Mouse (Mus musculus): Measurements from ENCODE around the gene Stk16.

Stk16 gene

GRCm38 (mm10) chr1:75210136-75211087 lies at the start of gene Stk16, which contains the start of gene Glb1l:
Gene Stk16 (plus strand): TSS chr1:75210838.
Gene Glb1l (minus strand): TSS chr1:75210813.
- peak; percentile 85 for DNase-seq (ENCODE audit: low spot score)

- DNase-seq (ENCODE audit: low spot score) = no peak
These were observed 42.6 kb upstream of the Stk16 start for GRCm38 (mm10) chr1:75168093-75168471.

DNA sequence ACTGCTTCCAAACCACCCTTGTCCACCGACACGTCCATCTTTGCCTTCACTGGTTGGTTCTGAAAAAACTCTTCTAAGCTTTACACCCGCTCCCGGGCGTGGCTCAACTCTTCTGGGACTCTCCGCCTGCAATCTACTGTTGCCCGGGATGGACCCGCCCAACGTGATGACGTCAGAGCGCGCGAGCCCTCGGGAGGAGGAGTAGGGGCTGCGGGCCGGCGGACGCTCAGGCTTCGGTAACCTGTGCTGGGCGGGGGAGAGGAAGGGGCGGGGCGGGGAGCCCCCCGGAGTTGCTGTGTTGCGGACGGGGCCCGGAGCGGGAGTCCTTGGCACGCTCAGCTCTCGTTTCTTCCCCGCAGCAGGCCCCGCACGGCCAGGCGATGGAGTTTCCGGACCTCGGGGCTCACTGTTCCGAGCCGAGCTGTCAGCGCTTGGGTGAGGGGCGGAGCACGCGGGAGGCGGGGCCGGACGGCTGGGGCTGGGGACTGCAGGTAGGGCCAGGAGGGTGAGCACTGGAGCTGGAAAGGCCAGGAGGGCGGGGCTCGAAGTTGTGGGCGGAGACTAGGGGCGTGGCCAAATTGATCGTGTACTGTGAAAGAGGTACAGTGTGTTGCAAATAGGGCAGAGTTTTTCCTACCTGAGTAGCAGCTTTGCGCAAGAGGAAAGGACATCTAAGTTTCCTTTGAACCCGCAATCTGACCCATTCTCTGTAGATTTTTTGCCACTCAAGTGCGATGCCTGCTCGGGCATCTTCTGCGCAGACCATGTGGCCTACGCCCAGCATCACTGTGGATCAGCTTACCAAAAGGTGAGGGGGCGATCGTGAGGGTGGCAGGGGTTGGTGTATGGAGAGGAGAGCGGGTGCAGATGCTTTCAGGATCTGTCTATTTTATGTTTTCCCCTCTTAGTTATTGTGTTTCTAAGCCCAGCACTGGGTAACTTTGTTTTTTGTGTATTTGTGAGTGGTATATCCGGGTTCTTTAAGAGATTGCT lies 41.9 kb upstream of the Stk16 start, which contains the start of gene Zfand2b:
Zfand2b (plus strand) TSS at position 175 of the 993 bp plus-strand sequence.
- peak; percentile 82 for DNase-seq (ENCODE audit: low spot score)

DNA sequence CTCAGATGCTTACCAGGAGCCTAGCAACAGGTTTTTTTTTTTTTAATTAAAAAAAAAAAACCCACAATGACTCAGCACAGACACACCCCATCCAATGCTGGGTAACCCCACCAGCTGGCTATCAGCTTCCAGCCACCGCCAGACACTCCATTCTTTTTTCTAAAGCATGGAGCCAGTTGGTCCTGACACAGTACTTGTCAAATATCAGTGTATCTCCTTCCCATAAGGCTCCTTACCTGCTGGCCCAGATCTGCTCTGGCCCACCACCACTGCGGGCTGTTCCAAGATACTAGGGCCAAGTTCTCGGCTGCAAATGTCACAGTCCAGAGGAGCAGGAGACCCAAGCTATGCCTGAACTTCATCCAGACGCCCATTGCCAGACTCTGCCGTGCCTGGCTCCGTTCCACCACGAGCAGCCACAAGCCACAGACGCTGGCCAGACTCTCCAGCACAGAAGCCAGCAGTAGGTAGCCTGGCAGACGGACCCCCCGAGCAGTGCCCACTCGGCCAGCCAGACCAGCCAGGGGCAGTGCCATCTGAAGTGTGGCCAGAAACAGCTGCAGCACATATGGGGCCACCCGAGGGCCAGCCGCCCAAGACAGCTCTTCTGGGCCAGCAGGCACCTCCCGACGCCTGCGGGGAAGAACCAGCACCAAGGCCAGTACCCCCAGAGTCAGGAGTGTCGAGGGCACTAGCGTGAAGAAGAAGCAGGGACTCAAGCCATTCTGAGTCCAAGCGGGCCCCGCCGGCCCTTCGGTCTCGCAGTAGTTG lies 31.1 kb upstream of the Stk16 start:
- no peak for DNase-seq (ENCODE audit: low spot score)

DNA sequence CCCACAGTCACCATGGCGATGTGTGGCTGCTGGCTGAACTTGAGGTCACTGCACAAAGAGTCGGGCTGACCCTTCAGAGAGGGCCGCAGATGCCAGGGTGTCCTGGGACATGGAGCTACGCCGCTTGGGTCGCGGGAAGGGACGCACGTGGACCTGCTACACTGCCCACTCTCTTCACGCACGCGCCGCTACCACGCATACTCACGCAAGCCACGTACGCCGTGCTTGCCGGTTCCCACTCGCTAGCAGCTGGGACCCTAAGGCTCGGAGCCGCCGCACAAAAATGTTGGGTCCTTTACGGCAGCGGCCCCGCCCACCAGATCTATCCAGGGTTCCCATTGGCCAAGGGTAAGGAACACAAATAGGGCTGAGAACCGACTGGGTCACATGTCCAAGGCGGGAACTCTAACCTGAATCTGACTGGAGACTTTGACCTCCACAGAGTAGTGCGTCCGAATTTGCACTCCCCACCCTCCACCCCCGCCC lies 30.5 kb upstream of the Stk16 start, which contains the start of gene Abcb6:
Abcb6 (minus strand) TSS at position 288 of the 486 bp plus-strand sequence.
- peak; percentile 73 for DNase-seq (ENCODE audit: low spot score)

GRCm38 (mm10) chr1:75180741-75181140 lies 29.9 kb upstream of the Stk16 start:
- no peak for DNase-seq (ENCODE audit: low spot score)

DNA sequence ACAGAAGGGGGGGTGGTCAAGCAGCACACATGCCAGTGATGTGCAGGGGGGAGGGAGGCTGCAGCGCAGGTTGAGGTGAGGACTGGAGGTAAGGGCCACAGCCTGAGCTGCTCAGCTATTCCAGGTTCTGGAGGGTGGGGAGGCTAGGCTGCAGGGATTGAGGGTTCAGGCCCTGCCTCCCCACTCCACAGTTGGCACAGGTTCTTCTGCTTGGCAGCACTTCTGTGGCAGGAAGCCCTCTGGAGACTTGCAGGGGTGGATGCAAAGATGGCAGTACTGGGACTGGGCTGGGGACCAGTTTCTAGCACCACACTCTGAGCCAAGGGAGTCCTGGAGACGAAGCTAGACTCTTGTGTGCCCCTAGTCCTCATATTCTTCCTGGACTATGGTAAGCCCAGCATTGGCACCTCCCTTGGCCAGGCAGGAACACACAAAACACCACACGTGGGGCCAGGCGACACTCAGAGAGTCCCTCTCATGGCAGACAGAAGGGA lies 29.2 kb upstream of the Stk16 start:
- DNase-seq (ENCODE audit: low spot score) = no peak

DNA sequence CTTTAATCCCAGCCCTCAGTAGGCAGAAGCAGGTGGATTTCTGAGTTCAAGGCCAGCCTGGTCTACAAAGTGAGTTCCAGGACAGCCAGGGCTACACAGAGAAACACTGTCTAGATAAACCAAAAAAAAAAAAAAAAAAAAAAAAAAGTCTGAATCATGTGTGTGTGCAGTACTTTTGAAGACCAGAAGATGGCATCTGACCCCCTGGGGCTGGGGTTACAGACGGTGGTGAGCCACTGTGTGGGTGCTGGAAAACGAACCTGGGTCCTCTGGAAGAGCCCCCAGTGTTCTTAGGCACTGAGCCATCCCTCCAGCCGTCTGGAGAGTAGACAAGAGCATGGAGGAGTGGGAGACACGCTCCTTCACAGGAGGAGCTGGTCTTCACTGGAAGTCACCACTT lies 28.5 kb upstream of the Stk16 start:
- DNase-seq (ENCODE audit: low spot score) = no peak

DNA sequence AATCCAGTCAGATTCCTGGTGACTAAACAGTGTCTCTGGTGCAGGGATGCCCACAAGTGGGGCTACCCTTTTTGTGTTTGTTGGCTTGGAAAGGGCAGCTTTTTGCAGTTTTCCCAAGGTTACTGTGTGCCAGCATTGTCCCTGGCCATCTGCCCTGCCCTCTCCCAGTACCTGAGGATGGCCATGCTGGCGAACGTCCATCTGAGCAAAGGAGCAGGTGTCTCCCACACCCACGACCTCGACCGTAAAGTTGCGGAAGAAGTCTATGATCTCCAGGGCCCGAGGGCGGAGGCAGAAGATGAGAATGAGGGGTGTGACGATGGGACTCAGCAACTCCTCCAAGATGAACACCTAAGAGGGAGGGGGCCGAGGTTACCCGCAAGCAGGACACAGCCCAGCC lies 25.1 kb upstream of the Stk16 start:
- no peak for DNase-seq (ENCODE audit: low spot score)

- no peak for DNase-seq (ENCODE audit: low spot score)
These were observed 23.5 kb upstream of the Stk16 start for GRCm38 (mm10) chr1:75187126-75187525.

GRCm38 (mm10) chr1:75187914-75188483 lies 22.6 kb upstream of the Stk16 start:
- no peak for DNase-seq (ENCODE audit: low spot score)

DNA sequence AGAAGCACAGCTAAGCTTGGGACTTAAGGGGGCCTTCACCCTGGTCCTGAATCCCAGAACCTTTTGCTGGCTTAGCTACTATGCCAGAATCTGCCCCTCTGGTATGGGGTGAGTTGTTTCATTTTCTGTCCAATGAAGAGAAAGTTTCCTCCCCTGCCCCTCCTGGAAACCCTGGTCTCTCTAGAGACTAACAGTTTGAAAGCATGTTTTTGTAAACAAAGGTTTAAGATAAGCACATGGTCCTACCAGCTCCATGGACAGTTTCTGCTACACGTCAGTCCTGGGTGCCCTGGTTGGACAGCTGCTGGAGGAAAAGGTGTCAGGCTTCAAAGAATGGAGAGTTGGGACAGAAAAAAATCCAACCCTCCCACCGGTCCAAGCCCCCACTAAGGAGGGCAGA lies 20.1 kb upstream of the Stk16 start:
- DNase-seq (ENCODE audit: low spot score) = no peak

- no peak for DNase-seq (ENCODE audit: low spot score)
These were observed 19.4 kb upstream of the Stk16 start for GRCm38 (mm10) chr1:75191258-75191621.

GRCm38 (mm10) chr1:75191622-75192402 lies 18.8 kb upstream of the Stk16 start, which contains the start of the genes Ankzf1 and Atg9a:
Gene Ankzf1 (plus strand): TSS chr1:75192151.
Gene Atg9a (minus strand): TSS chr1:75192196.
- peak; percentile 94 for DNase-seq (ENCODE audit: low spot score)

- DNase-seq (ENCODE audit: low spot score) = no peak
These were observed 18.2 kb upstream of the Stk16 start for GRCm38 (mm10) chr1:75192452-75192851.

- DNase-seq (ENCODE audit: low spot score) = no peak
These were observed 9.4 kb upstream of the Stk16 start for GRCm38 (mm10) chr1:75201236-75201635.

- DNase-seq (ENCODE audit: low spot score) = no peak
These were observed 1.5 kb upstream of the Stk16 start for GRCm38 (mm10) chr1:75208967-75209678.

GRCm38 (mm10) chr1:75211141-75211708 lies 587 bp downstream of the Stk16 start:
- no peak for DNase-seq (ENCODE audit: low spot score)

- no peak for DNase-seq (ENCODE audit: low spot score)
These were observed 1.9 kb downstream of the Stk16 start for GRCm38 (mm10) chr1:75212542-75212941.
